Mouse (Mus musculus) forelimb bud, embryonic 11.5 days (tissue): ENCODE measurements around the gene Gm4631.
"Not testable (repeated sequence)": the region's sequence is repeated elsewhere in the genome, so short reads cannot be mapped to it uniquely, and the experiment has no call there.

Experiments
- DNase-seq: peaks from one replicate; pipeline ENCODE4 v3.0.0-alpha.2; 2012; ENCODE audit warnings: low read depth, low spot score

The Gm4631 gene

GRCm38 (mm10) chr2:175338097-175338496 lies at the start of gene Gm4631:
Gm4631 (minus strand) TSS chr2:175338197.
- not testable (repeated sequence) for DNase-seq

- DNase-seq = not testable (repeated sequence)
These were observed 34.1 kb upstream of the Gm4631 start, which contains the start of gene Zfp968 for GRCm38 (mm10) chr2:175372136-175372535. Zfp968 (plus strand) TSS chr2:175372436.

GRCm38 (mm10) chr2:175274825-175275224 lies 63.2 kb downstream of the Gm4631 start, which contains the start of gene Gm14440:
Gm14440 (plus strand) TSS chr2:175275125.
- not testable (repeated sequence) for DNase-seq
